Comparison of ENCODE assay signal across 8 mouse cellular contexts in genomic region chr8:45763690-45764342, GRCm38 (mm10).
DNase-seq lines count a peak whose midpoint lies in the region; ATAC-seq lines count a peak whose summit lies in the region.

No protein-coding gene starts in this region.

- 44% methylated on average over 11 of the region's 11 CpGs for WGBS in neural tube, embryonic 15.5 days

- no peak overlapping the region for H3K4me3 ChIP-seq in neural tube, embryonic 15.5 days (replicated peaks)

- intact Hi-C loops in heart, postnatal 14 days (cut with DNase I), result no loop called here

- no peak for DNase-seq in frontal cortex, postnatal 25 days (ENCODE audit: low spot score in 2 of 2)
- DNase-seq in thymus, postnatal 4 days, result peak; percentile 14
- DNase-seq in thymus, postnatal 36 days, result no peak
- DNase-seq in heart, postnatal 14 days, result peak; percentile 47 to 63
- DNase-seq in natural killer cell, adult 2 months (ENCODE audit: low spot score in 2 of 2), result no peak

- H3K27me3 ChIP-seq in neural tube, embryonic 15.5 days (replicated peaks), result no peaks in the 10 kb centered on the region

- ATAC-seq in frontal cortex, adult (ENCODE audit: low TSS enrichment), result peak; percentile 31
- peak; percentile 39; the same call in 1 of the 2 replicates for ATAC-seq in neural tube, embryonic 15.5 days (ENCODE audit: low FRiP score)
- no peak for ATAC-seq in activated CD4-positive, CD25-positive, alpha-beta regulatory T cell, adult 4 months

- no peak overlapping the region for H3K9ac ChIP-seq in neural tube, embryonic 15.5 days (replicated peaks)

- peaks cover 7% of the 10 kb centered on the region; the same call in 1 of the 2 replicates for H3K36me3 ChIP-seq in neural tube, embryonic 15.5 days

- H3K4me1 ChIP-seq in neural tube, embryonic 15.5 days, result peaks cover 18% of the 10 kb centered on the region

- peak overlapping the region; percentile 35 for H3K4me2 ChIP-seq in neural tube, embryonic 15.5 days

- H3K9me3 ChIP-seq in neural tube, embryonic 15.5 days (replicated peaks), result no peaks in the 10 kb centered on the region

- peak overlapping the region; percentile 64 for H3K27ac ChIP-seq in neural tube, embryonic 15.5 days (replicated peaks)

Comparison
In these comparisons a context has a peak if more than half of its experiments do, and no peak if none do; other contexts are left out.
1. DNase-seq: peak in thymus, postnatal 4 days (single experiment) and heart, postnatal 14 days (2 of 2); none in frontal cortex, postnatal 25 days (0 of 2), thymus, postnatal 36 days (0 of 2) and natural killer cell, adult 2 months (0 of 2).